In genomic region chr10:52840819-52841218, GRCm38 (mm10) we compare ENCODE assay signal across 14 mouse cellular contexts.
A peak's percentile ranks its signal among the peaks of the same experiment; 100 is the strongest.
DNase-seq lines count a peak whose midpoint lies in the region; ATAC-seq lines count a peak whose summit lies in the region.
"Had no signal": no experiment of that assay in that cellular context is flagged by ENCODE, and none has a peak within 500 bp of the region (broad histone marks: within the 10 kb centered on the region; RNA-seq: fewer than 3 reads in every experiment).

No protein-coding gene starts in this region.

- no peak overlapping the region for H3K27ac ChIP-seq in neural tube, embryonic 14.5 days (ENCODE audit: low read depth, low read length)
- H3K27ac ChIP-seq: embryonic facial prominence, embryonic 13.5 days; liver, embryonic 15.5 days; midbrain, embryonic 15.5 days had no signal

- H3K4me2 ChIP-seq in neural tube, embryonic 14.5 days (ENCODE audit: low read depth, low read length) = no peak overlapping the region
- H3K4me2 ChIP-seq: embryonic facial prominence, embryonic 13.5 days; liver, embryonic 15.5 days; midbrain, embryonic 15.5 days had no signal

- 11% methylated on average over 2 of the region's 2 CpGs for WGBS in neural tube, embryonic 14.5 days

- H3K27me3 ChIP-seq in neural tube, embryonic 14.5 days (ENCODE audit: control insufficient read depth, insufficient read depth, low read length) = no peaks in the 10 kb centered on the region
- H3K27me3 ChIP-seq: embryonic facial prominence, embryonic 13.5 days; liver, embryonic 15.5 days; midbrain, embryonic 15.5 days had no signal

- no peaks in the 10 kb centered on the region for H3K36me3 ChIP-seq in neural tube, embryonic 14.5 days (ENCODE audit: control insufficient read depth, insufficient read depth, low read length)
- H3K36me3 ChIP-seq: embryonic facial prominence, embryonic 13.5 days; liver, embryonic 15.5 days; midbrain, embryonic 15.5 days had no signal

- intact Hi-C loops in left cerebral cortex, postnatal 4 days (cut with DNase I) = no loop called here
- intact Hi-C loops in left cerebral cortex, postnatal 36 days (cut with DNase I) = no loop called here
- intact Hi-C loops in left cerebral cortex, postnatal 25 days (cut with DNase I) = no loop called here

- H3K4me3 ChIP-seq in neural tube, embryonic 14.5 days (ENCODE audit: low read depth, low read length) = no peak overlapping the region
- H3K4me3 ChIP-seq: embryonic facial prominence, embryonic 13.5 days; liver, embryonic 15.5 days; midbrain, embryonic 15.5 days had no signal

- 0 out of 2 replicates have a peak, but pooled peaks cover 2% of the 10 kb centered on the region for H3K4me1 ChIP-seq in neural tube, embryonic 14.5 days (ENCODE audit: control insufficient read depth, insufficient read depth, low read length)
- H3K4me1 ChIP-seq: embryonic facial prominence, embryonic 13.5 days; liver, embryonic 15.5 days; midbrain, embryonic 15.5 days had no signal

- no peaks in the 10 kb centered on the region for H3K9me3 ChIP-seq in neural tube, embryonic 14.5 days (ENCODE audit: control insufficient read depth, low read length)
- H3K9me3 ChIP-seq: embryonic facial prominence, embryonic 13.5 days; liver, embryonic 15.5 days; midbrain, embryonic 15.5 days had no signal

- H3K9ac ChIP-seq in neural tube, embryonic 14.5 days (replicated peaks; ENCODE audit: low read depth, low read length) = no peak overlapping the region
- H3K9ac ChIP-seq: embryonic facial prominence, embryonic 13.5 days; liver, embryonic 15.5 days; midbrain, embryonic 15.5 days had no signal

- peak; percentile 9 for DNase-seq in cerebellum, adult 11 months
- DNase-seq in left cerebral cortex, postnatal 4 days = peak; percentile 74
- DNase-seq in left cerebral cortex, postnatal 36 days (ENCODE audit: low spot score in 2 of 2) = no peak
- DNase-seq in cerebellum, adult 9-11 months = peak; percentile 13
- no peak for DNase-seq in thymus, postnatal 25 days
- DNase-seq in left cerebral cortex, postnatal 25 days (ENCODE audit: low spot score in 2 of 2) = no peak
- DNase-seq: adrenal gland, postnatal 10 days; lung, postnatal 36 days had no signal

- no peak for ATAC-seq in cerebellum, adult (ENCODE audit: insufficient number of reproducible peaks, low FRiP score, low TSS enrichment)
- peak; percentile 76; the same call in 1 of the 2 replicates for ATAC-seq in neural tube, embryonic 14.5 days (ENCODE audit: low read depth)
- ATAC-seq: intestine, postnatal 0 days; midbrain, embryonic 15.5 days had no signal

Comparison
In these comparisons a context has a peak if more than half of its experiments do, and no peak if none do; other contexts are left out.
1. DNase-seq: peak in cerebellum, adult 11 months (single experiment), left cerebral cortex, postnatal 4 days (single experiment) and cerebellum, adult 9-11 months (single experiment); none in left cerebral cortex, postnatal 36 days (0 of 2), thymus, postnatal 25 days (single experiment) and left cerebral cortex, postnatal 25 days (0 of 2).